ENCODE assay signal across 26 mouse cellular contexts in genomic region chr6:145910469-145911426, GRCm38 (mm10). TPM values are rescaled to one million over a fixed set of nuclear protein-coding genes. Genes with fewer than 3 reads are reported as not detected.
DNase-seq lines count a peak whose midpoint lies in the region; TF ChIP-seq lines count a peak whose summit lies in the region.
"Had no signal": no experiment of that assay in that cellular context is flagged by ENCODE, and none has a peak within 500 bp of the region (broad histone marks: within the 10 kb centered on the region; RNA-seq: fewer than 3 reads in every experiment).

No protein-coding gene starts in this region.

- no peak for TF ChIP-seq POLR2A in myocyte (IDR thresholded peaks at IDR 0.05; ENCODE audit: insufficient read length, low read depth)

- peak; percentile 32 for DNase-seq in adrenal gland, adult 8-10 months
- no peak for DNase-seq in adrenal gland, postnatal 4 days (ENCODE audit: low spot score in 2 of 2)
- DNase-seq in ovary, postnatal 36 days (ENCODE audit: low spot score) = peak; percentile 24
- DNase-seq in ovary, postnatal 10 days (ENCODE audit: low spot score) = no peak
- peak; percentile 70 for DNase-seq in adipocyte (ENCODE audit: low spot score)
- no peak for DNase-seq in layer of hippocampus, postnatal 14 days (ENCODE audit: low spot score in 2 of 2)
- no peak for DNase-seq in right cerebral cortex, adult 18-20 months
- DNase-seq: cerebellum, adult 18-20 months; cerebellum, postnatal 25 days; gastrocnemius, postnatal 25 days; heart, adult 2 months; heart, postnatal 14 days; kidney, adult 9 months; kidney, postnatal 36 days; lung, embryonic 14.5 days; midbrain, embryonic 14.5 days; thymus, adult 2 months had no signal

- no peak overlapping the region for H3K4me2 ChIP-seq in myocyte (ENCODE audit: low read depth)
- H3K4me2 ChIP-seq: embryonic facial prominence, embryonic 12.5 days; forebrain, embryonic 12.5 days; heart, embryonic 13.5 days; hindbrain, embryonic 14.5 days; lung, embryonic 14.5 days; neural tube, embryonic 13.5 days; stomach, embryonic 15.5 days had no signal

- no peak overlapping the region for H3ac ChIP-seq in myocyte (ENCODE audit: control insufficient read depth, insufficient read length)

- H3K4me3 ChIP-seq in myocyte = no peak overlapping the region
- H3K4me3 ChIP-seq: embryonic facial prominence, embryonic 12.5 days; erythroblast, embryonic 14.5 days; forebrain, embryonic 12.5 days; heart, adult 2 months; heart, embryonic 13.5 days; neural tube, embryonic 13.5 days; stomach, embryonic 15.5 days had no signal

- no peaks in the 10 kb centered on the region for H3K27me3 ChIP-seq in myocyte (ENCODE audit: control insufficient read depth, insufficient read depth, insufficient read length)
- H3K27me3 ChIP-seq: embryonic facial prominence, embryonic 12.5 days; heart, embryonic 13.5 days; neural tube, embryonic 13.5 days; stomach, embryonic 15.5 days had no signal

- H3K79me2 ChIP-seq in myocyte (ENCODE audit: control insufficient read depth, insufficient read depth) = no peaks in the 10 kb centered on the region

- no peaks in the 10 kb centered on the region for H3K36me3 ChIP-seq in myocyte (ENCODE audit: control insufficient read depth, insufficient read depth)
- H3K36me3 ChIP-seq: embryonic facial prominence, embryonic 12.5 days; forebrain, embryonic 12.5 days; heart, embryonic 13.5 days; neural tube, embryonic 13.5 days; stomach, embryonic 15.5 days had no signal

TF ChIP-seq in myocyte, 11 proteins besides CTCF, POLR2A, EP300 and RAD21:
- TF ChIP-seq SRF (IDR thresholded peaks at IDR 0.05; ENCODE audit: control insufficient read depth, insufficient read length, low read depth) (peak; percentile 60), TCF3 (IDR thresholded peaks at IDR 0.05; ENCODE audit: insufficient read length, low read depth) (no peak)
TF ChIP-seq in myocyte: peak in this region for 1.

RNA-seq across cellular contexts. Expression of gene Sspn, which starts 20.7 kb away (rescaled TPM):
- 10 to 100 TPM; 14.3 to 23.6 (median 19.0) TPM for total RNA-seq in adrenal gland, adult 8-10 months (2022)
- total RNA-seq in adrenal gland, postnatal 4 days (2021) = 10 to 100 TPM; 18.2 to 21.2 TPM
- polyA plus RNA-seq in myocyte (2012; fragmentation: generic; extraction: Trizol) = 16.8 TPM
- 1 to 10 TPM; 5.2 to 5.9 TPM for total RNA-seq in layer of hippocampus, postnatal 14 days (2021)
- total RNA-seq: megakaryocyte, adult 5-6 weeks had no signal
- polyA plus RNA-seq: erythroblast, embryonic 14.5 days had no signal

RNA-seq across cellular contexts. Expression of gene Bhlhe41, which starts 45.4 kb away (rescaled TPM):
- 10 to 100 TPM; 21.7 to 62.2 (median 33.0) TPM for total RNA-seq in adrenal gland, adult 8-10 months (2022)
- total RNA-seq in adrenal gland, postnatal 4 days (2021) = 1 to 10 TPM; 5.3 to 6.2 TPM
- polyA plus RNA-seq in myocyte (2012; fragmentation: generic; extraction: Trizol) = 15.6 TPM
- 10 to 100 TPM; 20.4 to 25.0 TPM for total RNA-seq in layer of hippocampus, postnatal 14 days (2021)
- total RNA-seq: megakaryocyte, adult 5-6 weeks had no signal

Comparison
In these comparisons a context has a peak if more than half of its experiments do, and no peak if none do; other contexts are left out.
1. DNase-seq: peak in adrenal gland, adult 8-10 months (single experiment), ovary, postnatal 36 days (single experiment) and adipocyte (single experiment); none in adrenal gland, postnatal 4 days (0 of 2), ovary, postnatal 10 days (single experiment), layer of hippocampus, postnatal 14 days (0 of 2) and right cerebral cortex, adult 18-20 months (single experiment).